Comparison of ENCODE assay signal across 17 mouse cellular contexts in genomic region chr7:28578543-28579053, GRCm38 (mm10). TPM values are rescaled to one million over a fixed set of nuclear protein-coding genes. Genes with fewer than 3 reads are reported as not detected.
DNase-seq lines count a peak whose midpoint lies in the region; ATAC-seq and TF ChIP-seq lines count a peak whose summit lies in the region.
"Had no signal": no experiment of that assay in that cellular context is flagged by ENCODE, and none has a peak within 500 bp of the region (broad histone marks: within the 10 kb centered on the region; RNA-seq: fewer than 3 reads in every experiment).

No protein-coding gene starts in this region.

- no peaks in the 10 kb centered on the region for H3K9me3 ChIP-seq in heart, embryonic 11.5 days (replicated peaks; ENCODE audit: control insufficient read depth, low read length)
- no peaks in the 10 kb centered on the region for H3K9me3 ChIP-seq in liver, embryonic 14.5 days (ENCODE audit: control insufficient read depth, low read length)
- no peaks in the 10 kb centered on the region for H3K9me3 ChIP-seq in liver, postnatal 0 days (ENCODE audit: low read length)
- H3K9me3 ChIP-seq in embryonic facial prominence, embryonic 12.5 days: no peaks in the 10 kb centered on the region
- H3K9me3 ChIP-seq in stomach, embryonic 15.5 days: no peaks in the 10 kb centered on the region
- H3K9me3 ChIP-seq: hindbrain, embryonic 13.5 days had no signal

- peaks cover 53% of the 10 kb centered on the region for H3K4me1 ChIP-seq in heart, embryonic 11.5 days (ENCODE audit: control insufficient read depth, insufficient read depth, low read length)
- peaks cover 91 to 98% of the 10 kb centered on the region in 2 experiments for H3K4me1 ChIP-seq in liver, embryonic 14.5 days (replicated peaks; ENCODE audit: control insufficient read depth in 2 of 2, insufficient read depth in 2 of 2, low read length in 1 of 2)
- H3K4me1 ChIP-seq in liver, postnatal 0 days (ENCODE audit: insufficient read depth): peaks cover 80% of the 10 kb centered on the region
- H3K4me1 ChIP-seq in embryonic facial prominence, embryonic 12.5 days: peaks cover 23% of the 10 kb centered on the region
- peaks cover 68% of the 10 kb centered on the region for H3K4me1 ChIP-seq in stomach, embryonic 15.5 days

- H3K27ac ChIP-seq in heart, embryonic 11.5 days (ENCODE audit: low read depth, low read length): peak overlapping the region; percentile 76
- H3K27ac ChIP-seq in liver, embryonic 14.5 days: no peak overlapping the region
- H3K27ac ChIP-seq in liver, postnatal 0 days (ENCODE audit: low read depth): no peak overlapping the region
- 0 out of 2 replicates have a peak overlapping the region, but pooled peaks have one; percentile 7 for H3K27ac ChIP-seq in embryonic facial prominence, embryonic 12.5 days
- peak overlapping the region; percentile 92 for H3K27ac ChIP-seq in stomach, embryonic 15.5 days

- no peak overlapping the region for H3K9ac ChIP-seq in heart, embryonic 11.5 days (ENCODE audit: low read depth, low read length)
- H3K9ac ChIP-seq in liver, embryonic 14.5 days (replicated peaks): peak overlapping the region; percentile 10; the same call in 1 of the 2 replicates
- H3K9ac ChIP-seq in liver, postnatal 0 days (replicated peaks): no peak overlapping the region
- no peak overlapping the region for H3K9ac ChIP-seq in embryonic facial prominence, embryonic 12.5 days
- H3K9ac ChIP-seq in stomach, embryonic 15.5 days: no peak overlapping the region
- H3K9ac ChIP-seq: hindbrain, embryonic 13.5 days had no signal

- TF ChIP-seq EP300 in liver, embryonic 14.5 days (IDR thresholded peaks at IDR 0.05; ENCODE audit: low read depth): no peak
- TF ChIP-seq EP300 in liver, postnatal 0 days (IDR thresholded peaks at IDR 0.05; ENCODE audit: low read depth): no peak

- TF ChIP-seq CTCF in liver, embryonic 14.5 days (IDR thresholded peaks at IDR 0.05; ENCODE audit: low read depth): no peak
- TF ChIP-seq CTCF in liver, postnatal 0 days (IDR thresholded peaks at IDR 0.05; ENCODE audit: low read depth): no peak

- no peak overlapping the region for H3K4me3 ChIP-seq in heart, embryonic 11.5 days (ENCODE audit: low read depth, low read length)
- H3K4me3 ChIP-seq in liver, embryonic 14.5 days (ENCODE audit: insufficient read depth in 1 of 2, low read depth in 2 of 2, low read length in 2 of 2): no peak overlapping the region
- no peak overlapping the region for H3K4me3 ChIP-seq in liver, postnatal 0 days (ENCODE audit: low read depth, low read length)
- no peak overlapping the region for H3K4me3 ChIP-seq in embryonic facial prominence, embryonic 12.5 days
- no peak overlapping the region for H3K4me3 ChIP-seq in stomach, embryonic 15.5 days (replicated peaks)
- H3K4me3 ChIP-seq: hindbrain, embryonic 13.5 days; layer of hippocampus, adult 2 months had no signal

- H3K27me3 ChIP-seq in heart, embryonic 11.5 days (ENCODE audit: control insufficient read depth, insufficient read depth, low read length): no peaks in the 10 kb centered on the region
- no peaks in the 10 kb centered on the region for H3K27me3 ChIP-seq in liver, embryonic 14.5 days (ENCODE audit: control insufficient read depth, insufficient read depth, low read length)
- no peaks in the 10 kb centered on the region for H3K27me3 ChIP-seq in liver, postnatal 0 days (ENCODE audit: insufficient read depth, low read length)
- H3K27me3 ChIP-seq in embryonic facial prominence, embryonic 12.5 days: no peaks in the 10 kb centered on the region
- H3K27me3 ChIP-seq in stomach, embryonic 15.5 days (replicated peaks): no peaks in the 10 kb centered on the region
- H3K27me3 ChIP-seq: hindbrain, embryonic 13.5 days had no signal

- 59% methylated on average over 5 of the region's 5 CpGs for WGBS in heart, embryonic 11.5 days (ENCODE audit: insufficient replicate concordance)
- 74% methylated on average over 5 of the region's 5 CpGs for WGBS in liver, embryonic 14.5 days (ENCODE audit: insufficient replicate concordance)
- 75% methylated on average over 5 of the region's 5 CpGs for WGBS in liver, postnatal 0 days (ENCODE audit: insufficient replicate concordance)
- WGBS in embryonic facial prominence, embryonic 12.5 days: 74% methylated on average over 5 of the region's 5 CpGs
- 67% methylated on average over 5 of the region's 5 CpGs for WGBS in stomach, embryonic 15.5 days

- DNase-seq in heart, adult 11 months: no peak
- DNase-seq in liver, embryonic 14.5 days (ENCODE audit: low read depth in 3 of 3, low spot score in 3 of 3): no peak
- no peak for DNase-seq in liver, postnatal 0 days
- no peak for DNase-seq in gastrocnemius, postnatal 10 days
- DNase-seq in right cerebral cortex, adult 2 months (ENCODE audit: low spot score in 2 of 2): no peak
- DNase-seq: cerebellum, adult 18-20 months; gastrocnemius, postnatal 14 days had no signal

- ATAC-seq in heart, embryonic 11.5 days (replicated peaks; ENCODE audit: insufficient number of reproducible peaks, low FRiP score, low TSS enrichment): no peak
- ATAC-seq in liver, embryonic 14.5 days (ENCODE audit: insufficient read depth): no peak
- ATAC-seq in liver, postnatal 0 days: no peak
- ATAC-seq in embryonic facial prominence, embryonic 12.5 days (ENCODE audit: insufficient number of reproducible peaks, insufficient read depth, low FRiP score, low TSS enrichment): no peak
- no peak for ATAC-seq in stomach, embryonic 15.5 days (ENCODE audit: insufficient read depth, low FRiP score, low read depth)
- ATAC-seq: CD4-positive, CD25-positive, alpha-beta regulatory T cell, adult 4 months; forebrain, embryonic 14.5 days had no signal

- H3K36me3 ChIP-seq in heart, embryonic 11.5 days (ENCODE audit: control insufficient read depth, insufficient read depth, low read length): no peaks in the 10 kb centered on the region
- H3K36me3 ChIP-seq in liver, embryonic 14.5 days (replicated peaks; ENCODE audit: control insufficient read depth, insufficient read depth, low read depth): no peaks in the 10 kb centered on the region; the same call in 1 of the 2 replicates
- peaks cover 3% of the 10 kb centered on the region; the same call in 1 of the 2 replicates for H3K36me3 ChIP-seq in liver, postnatal 0 days (replicated peaks; ENCODE audit: insufficient read depth, low read length)
- 0 out of 2 replicates have a peak, but pooled peaks cover 5% of the 10 kb centered on the region for H3K36me3 ChIP-seq in embryonic facial prominence, embryonic 12.5 days
- no peaks in the 10 kb centered on the region for H3K36me3 ChIP-seq in stomach, embryonic 15.5 days
- H3K36me3 ChIP-seq: hindbrain, embryonic 13.5 days had no signal

- H3K4me2 ChIP-seq in heart, embryonic 11.5 days: no peak overlapping the region
- H3K4me2 ChIP-seq in liver, embryonic 14.5 days (ENCODE audit: low read depth): no peak overlapping the region
- H3K4me2 ChIP-seq in liver, postnatal 0 days (ENCODE audit: low read depth, low read length): no peak overlapping the region
- no peak overlapping the region for H3K4me2 ChIP-seq in embryonic facial prominence, embryonic 12.5 days (replicated peaks)
- no peak overlapping the region for H3K4me2 ChIP-seq in stomach, embryonic 15.5 days
- H3K4me2 ChIP-seq: hindbrain, embryonic 13.5 days had no signal

RNA-seq across cellular contexts. Expression of gene Samd4b, which starts 19.3 kb away (rescaled TPM):
- 22.2 and 22.8 TPM in 2 replicates for polyA plus RNA-seq in heart, embryonic 11.5 days (2014; fragmentation: Nextera tagmentation; extraction: Ambion mirVana)
- polyA plus RNA-seq in liver, embryonic 14.5 days (2012; rRNA removed): 12.0 and 14.2 TPM in 2 replicates
- 4.5 and 5.9 TPM in 2 replicates for polyA plus RNA-seq in liver, embryonic 14.5 days (2014; fragmentation: Nextera tagmentation; extraction: Ambion mirVana)
- 3.5 and 4.3 TPM in 2 replicates for polyA plus RNA-seq in liver, postnatal 0 days (2015; fragmentation: Nextera tagmentation; extraction: Ambion mirVana)
- 36.6 and 36.8 TPM in 2 replicates for polyA plus RNA-seq in embryonic facial prominence, embryonic 12.5 days (2016; fragmentation: Nextera tagmentation; extraction: Ambion mirVana)
- 18.5 and 22.1 TPM in 2 replicates for polyA plus RNA-seq in stomach, embryonic 15.5 days (2015; fragmentation: Nextera tagmentation; extraction: Ambion mirVana)
- total RNA-seq in gastrocnemius, postnatal 10 days (2021): 10 to 100 TPM; 24.7 to 27.5 TPM

RNA-seq across cellular contexts. Expression of gene Pak4, which starts 19.4 kb away (rescaled TPM):
- polyA plus RNA-seq in heart, embryonic 11.5 days (2014; fragmentation: Nextera tagmentation; extraction: Ambion mirVana): 25.4 and 27.6 TPM in 2 replicates
- polyA plus RNA-seq in liver, embryonic 14.5 days (2012; rRNA removed): 11.5 and 12.3 TPM in 2 replicates
- polyA plus RNA-seq in liver, embryonic 14.5 days (2014; fragmentation: Nextera tagmentation; extraction: Ambion mirVana): 8.5 and 8.6 TPM in 2 replicates
- 5.3 and 6.2 TPM in 2 replicates for polyA plus RNA-seq in liver, postnatal 0 days (2015; fragmentation: Nextera tagmentation; extraction: Ambion mirVana)
- polyA plus RNA-seq in embryonic facial prominence, embryonic 12.5 days (2016; fragmentation: Nextera tagmentation; extraction: Ambion mirVana): 43.4 and 44.1 TPM in 2 replicates
- 50.2 and 56.0 TPM in 2 replicates for polyA plus RNA-seq in stomach, embryonic 15.5 days (2015; fragmentation: Nextera tagmentation; extraction: Ambion mirVana)
- 1 to 10 TPM; 5.5 to 7.0 TPM for total RNA-seq in gastrocnemius, postnatal 10 days (2021)

RNA-seq across cellular contexts. Expression of gene Nccrp1, which starts 31.5 kb away (rescaled TPM):
- polyA plus RNA-seq in heart, embryonic 11.5 days (2014; fragmentation: Nextera tagmentation; extraction: Ambion mirVana): not detected in 2 replicates
- polyA plus RNA-seq in liver, embryonic 14.5 days (2012; rRNA removed): 0.05 TPM in 1 of 2 replicates, not detected in the other
- polyA plus RNA-seq in liver, embryonic 14.5 days (2014; fragmentation: Nextera tagmentation; extraction: Ambion mirVana): not detected in 2 replicates
- polyA plus RNA-seq in liver, postnatal 0 days (2015; fragmentation: Nextera tagmentation; extraction: Ambion mirVana): not detected in 2 replicates
- polyA plus RNA-seq in embryonic facial prominence, embryonic 12.5 days (2016; fragmentation: Nextera tagmentation; extraction: Ambion mirVana): not detected in 2 replicates
- polyA plus RNA-seq in stomach, embryonic 15.5 days (2015; fragmentation: Nextera tagmentation; extraction: Ambion mirVana): 2.4 and 6.1 TPM in 2 replicates
- total RNA-seq in gastrocnemius, postnatal 10 days (2021): not detected
- total RNA-seq: gastrocnemius, postnatal 14 days; megakaryocyte-erythroid progenitor cell, adult 5-6 weeks had no signal
- polyA plus RNA-seq: CD4-positive, CD25-positive, alpha-beta regulatory T cell, adult 4 months; forebrain, embryonic 14.5 days; hindbrain, embryonic 13.5 days had no signal

RNA-seq across cellular contexts. Expression of gene Sycn, which starts 37.9 kb away (rescaled TPM):
- not detected in 2 replicates for polyA plus RNA-seq in heart, embryonic 11.5 days (2014; fragmentation: Nextera tagmentation; extraction: Ambion mirVana)
- not detected in 2 replicates for polyA plus RNA-seq in liver, embryonic 14.5 days (2012; rRNA removed)
- polyA plus RNA-seq in liver, embryonic 14.5 days (2014; fragmentation: Nextera tagmentation; extraction: Ambion mirVana): not detected in 2 replicates
- 1.3 and 7.7 TPM in 2 replicates for polyA plus RNA-seq in liver, postnatal 0 days (2015; fragmentation: Nextera tagmentation; extraction: Ambion mirVana)
- polyA plus RNA-seq in embryonic facial prominence, embryonic 12.5 days (2016; fragmentation: Nextera tagmentation; extraction: Ambion mirVana): not detected in 2 replicates
- 103 and 114 TPM in 2 replicates for polyA plus RNA-seq in stomach, embryonic 15.5 days (2015; fragmentation: Nextera tagmentation; extraction: Ambion mirVana)
- not detected for total RNA-seq in gastrocnemius, postnatal 10 days (2021)
- total RNA-seq: gastrocnemius, postnatal 14 days; layer of hippocampus, adult 2 months; left cerebral cortex, postnatal 36 days; megakaryocyte-erythroid progenitor cell, adult 5-6 weeks had no signal
- polyA plus RNA-seq: CD4-positive, CD25-positive, alpha-beta regulatory T cell, adult 4 months; forebrain, embryonic 14.5 days; hindbrain, embryonic 13.5 days had no signal

RNA-seq across cellular contexts. Expression of gene Acp7, which starts 52.5 kb away (rescaled TPM):
- polyA plus RNA-seq in heart, embryonic 11.5 days (2014; fragmentation: Nextera tagmentation; extraction: Ambion mirVana): 0.17 TPM in 1 of 2 replicates, not detected in the other
- not detected in 2 replicates for polyA plus RNA-seq in liver, embryonic 14.5 days (2012; rRNA removed)
- not detected in 2 replicates for polyA plus RNA-seq in liver, embryonic 14.5 days (2014; fragmentation: Nextera tagmentation; extraction: Ambion mirVana)
- not detected in 2 replicates for polyA plus RNA-seq in liver, postnatal 0 days (2015; fragmentation: Nextera tagmentation; extraction: Ambion mirVana)
- 0.18 TPM in 1 of 2 replicates, not detected in the other for polyA plus RNA-seq in embryonic facial prominence, embryonic 12.5 days (2016; fragmentation: Nextera tagmentation; extraction: Ambion mirVana)
- polyA plus RNA-seq in stomach, embryonic 15.5 days (2015; fragmentation: Nextera tagmentation; extraction: Ambion mirVana): 0.08 TPM in 1 of 2 replicates, not detected in the other
- not detected for total RNA-seq in gastrocnemius, postnatal 10 days (2021)
- total RNA-seq: gastrocnemius, postnatal 14 days; megakaryocyte-erythroid progenitor cell, adult 5-6 weeks had no signal
- polyA plus RNA-seq: CD4-positive, CD25-positive, alpha-beta regulatory T cell, adult 4 months; forebrain, embryonic 14.5 days; hindbrain, embryonic 13.5 days; spleen, adult 2 months had no signal

Comparison
In these comparisons a context has a peak if more than half of its experiments do, and no peak if none do; other contexts are left out.
1. H3K27ac ChIP-seq: peak in heart, embryonic 11.5 days (single experiment), embryonic facial prominence, embryonic 12.5 days (single experiment) and stomach, embryonic 15.5 days (single experiment); none in liver, embryonic 14.5 days (single experiment) and liver, postnatal 0 days (single experiment).